Mouse (Mus musculus): ENCODE measurements at regions not wholly inside any gene's neighbourhood (a gene's known extent, or its start where the extent isn't known, plus 50 kb on each side); places are given as distances from the start of the nearest gene placed in this dataset.

GRCm38 (mm10) chr1:56206615-56207267 is 430.5 kb downstream of the Hsfy2 start:
- no peak overlapping the region for H3K27ac ChIP-seq (ENCODE audit: insufficient read depth, low read depth, low read length, poor library complexity, severe bottlenecking)
- DNase-seq (ENCODE audit: low read depth, low spot score) = no peak
- H3K4me1 ChIP-seq (ENCODE audit: control insufficient read depth in 2 of 2, insufficient read depth in 2 of 2, low read length in 2 of 2, poor library complexity in 1 of 2) = no peaks in the 10 kb centered on the region
- H3K36me3 ChIP-seq (ENCODE audit: control insufficient read depth, insufficient read depth, low read length, poor library complexity, severe bottlenecking) = no peaks in the 10 kb centered on the region
- in situ Hi-C loops (cut with MboI; ENCODE audit: low sequenced_read_pairs in 2 of 2, unreplicated experiment in 2 of 2) = no loop called here
- H3K4me3 ChIP-seq (ENCODE audit: insufficient read depth in 1 of 2, low read depth in 1 of 2, low read length in 2 of 2, poor library complexity in 1 of 2, severe bottlenecking in 1 of 2) = no peak overlapping the region
- H3K9me3 ChIP-seq (ENCODE audit: control insufficient read depth, insufficient read depth, low read depth, low read length) = no peaks in the 10 kb centered on the region
- H3K9ac ChIP-seq (ENCODE audit: insufficient read depth, low read depth, low read length, poor library complexity, severe bottlenecking) = no peak overlapping the region
- TF ChIP-seq ZNF384 (IDR thresholded peaks at IDR 0.05; ENCODE audit: low read depth, low read length) (no peak), MAFK (IDR thresholded peaks at IDR 0.05; ENCODE audit: insufficient read depth, low read depth, low read length) (no peak), CHD2 (IDR thresholded peaks at IDR 0.05; ENCODE audit: low read depth, low read length) (no peak), HCFC1 (IDR thresholded peaks at IDR 0.05; ENCODE audit: borderline replicate concordance, insufficient read depth, low read length) (no peak), ZC3H11A (IDR thresholded peaks at IDR 0.05; ENCODE audit: borderline replicate concordance, low read depth, low read length) (no peak)

GRCm38 (mm10) chr1:56195224-56195623 is 442.0 kb downstream of the Hsfy2 start:
- in situ Hi-C loops (cut with MboI; ENCODE audit: low sequenced_read_pairs in 2 of 2, unreplicated experiment in 2 of 2) = no loop called here
- DNase-seq (ENCODE audit: low read depth, low spot score) = peak; percentile 17
- H3K27ac ChIP-seq (ENCODE audit: insufficient read depth, low read depth, low read length, poor library complexity, severe bottlenecking) = no peak overlapping the region
- H3K36me3 ChIP-seq (ENCODE audit: control insufficient read depth, insufficient read depth, low read length, poor library complexity, severe bottlenecking) = no peaks in the 10 kb centered on the region
- no peaks in the 10 kb centered on the region for H3K9me3 ChIP-seq (ENCODE audit: control insufficient read depth, insufficient read depth, low read depth, low read length)
- TF ChIP-seq CHD2 (IDR thresholded peaks at IDR 0.05; ENCODE audit: low read depth, low read length) = no peak
- TF ChIP-seq MAFK (IDR thresholded peaks at IDR 0.05; ENCODE audit: insufficient read depth, low read depth, low read length) = 0 out of 2 replicates have a peak, but pooled peaks have one; percentile 13
- TF ChIP-seq ZNF384 (IDR thresholded peaks at IDR 0.05; ENCODE audit: low read depth, low read length) = no peak
- H3K4me3 ChIP-seq (ENCODE audit: insufficient read depth in 1 of 2, low read depth in 1 of 2, low read length in 2 of 2, poor library complexity in 1 of 2, severe bottlenecking in 1 of 2) = no peak overlapping the region
- H3K9ac ChIP-seq (ENCODE audit: insufficient read depth, low read depth, low read length, poor library complexity, severe bottlenecking) = no peak overlapping the region
- no peaks in the 10 kb centered on the region for H3K4me1 ChIP-seq (ENCODE audit: control insufficient read depth in 2 of 2, insufficient read depth in 2 of 2, low read length in 2 of 2, poor library complexity in 1 of 2)

GRCm38 (mm10) chr1:56183503-56184198 is 453.6 kb downstream of the Hsfy2 start:
- Histone ChIP-seq H3K36me3 (ENCODE audit: control insufficient read depth, insufficient read depth, low read length, poor library complexity, severe bottlenecking) (no peaks in the 10 kb centered on the region), H3K27ac (ENCODE audit: insufficient read depth, low read depth, low read length, poor library complexity, severe bottlenecking) (no peak overlapping the region), H3K4me3 (ENCODE audit: insufficient read depth in 1 of 2, low read depth in 1 of 2, low read length in 2 of 2, poor library complexity in 1 of 2, severe bottlenecking in 1 of 2) (no peak overlapping the region), H3K9ac (ENCODE audit: insufficient read depth, low read depth, low read length, poor library complexity, severe bottlenecking) (no peak overlapping the region), H3K9me3 (ENCODE audit: control insufficient read depth, insufficient read depth, low read depth, low read length) (no peaks in the 10 kb centered on the region), H3K4me1 (ENCODE audit: control insufficient read depth in 2 of 2, insufficient read depth in 2 of 2, low read length in 2 of 2, poor library complexity in 1 of 2) (no peaks in the 10 kb centered on the region)
- no peak for TF ChIP-seq ZNF384 (IDR thresholded peaks at IDR 0.05; ENCODE audit: low read depth, low read length)
- TF ChIP-seq MAFK (IDR thresholded peaks at IDR 0.05; ENCODE audit: insufficient read depth, low read depth, low read length) = no peak
- TF ChIP-seq CHD2 (IDR thresholded peaks at IDR 0.05; ENCODE audit: low read depth, low read length) = no peak
- no peak for TF ChIP-seq ZC3H11A (IDR thresholded peaks at IDR 0.05; ENCODE audit: borderline replicate concordance, low read depth, low read length)
- no peak for TF ChIP-seq HCFC1 (IDR thresholded peaks at IDR 0.05; ENCODE audit: borderline replicate concordance, insufficient read depth, low read length)
- DNase-seq (ENCODE audit: low read depth, low spot score) = no peak
- in situ Hi-C loops (cut with MboI; ENCODE audit: low sequenced_read_pairs in 2 of 2, unreplicated experiment in 2 of 2) = no loop called here

- Histone ChIP-seq H3K4me3 (ENCODE audit: insufficient read depth in 1 of 2, low read depth in 1 of 2, low read length in 2 of 2, poor library complexity in 1 of 2, severe bottlenecking in 1 of 2) (no peak overlapping the region), H3K4me1 (ENCODE audit: control insufficient read depth in 2 of 2, insufficient read depth in 2 of 2, low read length in 2 of 2, poor library complexity in 1 of 2) (no peaks in the 10 kb centered on the region), H3K9me3 (ENCODE audit: control insufficient read depth, insufficient read depth, low read depth, low read length) (no peaks in the 10 kb centered on the region), H3K36me3 (ENCODE audit: control insufficient read depth, insufficient read depth, low read length, poor library complexity, severe bottlenecking) (no peaks in the 10 kb centered on the region), H3K9ac (ENCODE audit: insufficient read depth, low read depth, low read length, poor library complexity, severe bottlenecking) (no peak overlapping the region), H3K27ac (ENCODE audit: insufficient read depth, low read depth, low read length, poor library complexity, severe bottlenecking) (no peak overlapping the region)
- TF ChIP-seq CHD2 (IDR thresholded peaks at IDR 0.05; ENCODE audit: low read depth, low read length) (no peak), ZC3H11A (IDR thresholded peaks at IDR 0.05; ENCODE audit: borderline replicate concordance, low read depth, low read length) (no peak), ZNF384 (IDR thresholded peaks at IDR 0.05; ENCODE audit: low read depth, low read length) (no peak), MAFK (IDR thresholded peaks at IDR 0.05; ENCODE audit: insufficient read depth, low read depth, low read length) (no peak)
- in situ Hi-C loops (cut with MboI; ENCODE audit: low sequenced_read_pairs in 2 of 2, unreplicated experiment in 2 of 2) = no loop called here
- DNase-seq (ENCODE audit: low read depth, low spot score) = no peak
Measured at GRCm38 (mm10) chr1:56179206-56179985, 457.8 kb downstream of the Hsfy2 start.

All from ES-E14 (cell line).